Mouse (Mus musculus) WW6 (cell line): Measurements from ENCODE around the gene Slc34a2.

Experiments
- DNase-seq: peaks from one replicate; pipeline ENCODE4 v3.0.0-alpha.2; 2013; ENCODE audit warnings: low read depth, low spot score

The Slc34a2 gene

GRCm38 (mm10) chr5:53025276-53025973 is 12.5 kb upstream of the Slc34a2 start:
- DNase-seq = no peak

- no peak for DNase-seq
Observed at GRCm38 (mm10) chr5:53031346-53031745, 6.5 kb upstream of the Slc34a2 start.

GRCm38 (mm10) chr5:53042034-53042748 is 4.3 kb downstream of the Slc34a2 start:
- DNase-seq = no peak

GRCm38 (mm10) chr5:53042771-53043371 is 5.0 kb downstream of the Slc34a2 start:
- DNase-seq = no peak

- no peak for DNase-seq
Observed at GRCm38 (mm10) chr5:53043716-53044115, 5.8 kb downstream of the Slc34a2 start.

GRCm38 (mm10) chr5:53047951-53048350 is 10.1 kb downstream of the Slc34a2 start:
- DNase-seq = no peak

- DNase-seq = no peak
Observed at GRCm38 (mm10) chr5:53048599-53048998, 10.7 kb downstream of the Slc34a2 start.

GRCm38 (mm10) chr5:53049046-53049445 is 11.2 kb downstream of the Slc34a2 start:
- DNase-seq = peak; percentile 16

GRCm38 (mm10) chr5:53050963-53051362 is 13.1 kb downstream of the Slc34a2 start:
- no peak for DNase-seq

- DNase-seq = no peak
Observed at GRCm38 (mm10) chr5:53053246-53053645, 15.4 kb downstream of the Slc34a2 start.

GRCm38 (mm10) chr5:53061532-53062130 is 23.8 kb downstream of the Slc34a2 start:
- no peak for DNase-seq

GRCm38 (mm10) chr5:53074553-53074952 is 36.7 kb downstream of the Slc34a2 start:
- DNase-seq = no peak

GRCm38 (mm10) chr5:53078453-53078852 is 40.6 kb downstream of the Slc34a2 start:
- no peak for DNase-seq

- no peak for DNase-seq
Observed at GRCm38 (mm10) chr5:53087452-53087851, 49.6 kb downstream of the Slc34a2 start.

GRCm38 (mm10) chr5:53091331-53091730 is 53.5 kb downstream of the Slc34a2 start:
- no peak for DNase-seq

GRCm38 (mm10) chr5:53101848-53102473 is 64.1 kb downstream of the Slc34a2 start:
- no peak for DNase-seq

- no peak for DNase-seq
Observed at GRCm38 (mm10) chr5:53104177-53104855, 66.4 kb downstream of the Slc34a2 start.

- no peak for DNase-seq
Observed at GRCm38 (mm10) chr5:53105716-53106115, 67.8 kb downstream of the Slc34a2 start.

- DNase-seq = no peak
Observed at GRCm38 (mm10) chr5:53106125-53106524, 68.2 kb downstream of the Slc34a2 start.

- DNase-seq = no peak
Observed at GRCm38 (mm10) chr5:53106731-53107130, 68.8 kb downstream of the Slc34a2 start.

GRCm38 (mm10) chr5:53108026-53108425 is 70.1 kb downstream of the Slc34a2 start:
- no peak for DNase-seq
